Mouse (Mus musculus): ENCODE measurements at regions not wholly inside any gene's neighbourhood (a gene's known extent, or its start where the extent isn't known, plus 50 kb on each side); places are given as distances from the start of the nearest gene placed in this dataset.
"Not testable (repeated sequence)": the region's sequence is repeated elsewhere in the genome, so short reads cannot be mapped to it uniquely, and the experiment has no call there.

GRCm38 (mm10) chr10:53461070-53461781 lies 81.5 kb upstream of the Cep85l start:
- peaks cover 46% of the 10 kb centered on the region for H3K4me1 ChIP-seq (ENCODE audit: control insufficient read depth, insufficient read depth)
- no peaks in the 10 kb centered on the region for H3K36me3 ChIP-seq (replicated peaks; ENCODE audit: control insufficient read depth, insufficient read depth, low read length)
- 0 out of 2 replicates have a peak overlapping the region, but pooled peaks have one; percentile 12 for H3K27ac ChIP-seq (ENCODE audit: low read depth)
- WGBS, result 44% methylated on average over 7 of the region's 7 CpGs
- H3K9ac ChIP-seq (replicated peaks; ENCODE audit: low read depth, low read length), result no peak overlapping the region
- DNase-seq (ENCODE audit: low spot score), result peak; percentile 76
- no peak overlapping the region for H3K4me2 ChIP-seq (ENCODE audit: low read depth, low read length)
- H3K27me3 ChIP-seq (ENCODE audit: control insufficient read depth, insufficient read depth, low read length), result no peaks in the 10 kb centered on the region
- no peak overlapping the region for H3K4me3 ChIP-seq (ENCODE audit: low read depth, low read length)
- TF ChIP-seq EP300 (IDR thresholded peaks at IDR 0.05; ENCODE audit: low read depth) (no peak), CTCF (IDR thresholded peaks at IDR 0.05; ENCODE audit: low read depth) (peak; percentile 57)
- H3K9me3 ChIP-seq (replicated peaks; ENCODE audit: control insufficient read depth, low read length), result no peaks in the 10 kb centered on the region
- ATAC-seq (ENCODE audit: insufficient read depth, low read depth), result 0 out of 2 replicates have a peak, but pooled peaks have one; percentile 15

GRCm38 (mm10) chr10:53459706-53460105 lies 80.0 kb upstream of the Cep85l start:
- DNase-seq (ENCODE audit: low spot score); H3K9ac ChIP-seq (replicated peaks; ENCODE audit: low read depth, low read length); H3K36me3 ChIP-seq (replicated peaks; ENCODE audit: control insufficient read depth, insufficient read depth, low read length); H3K27me3 ChIP-seq (ENCODE audit: control insufficient read depth, insufficient read depth, low read length); H3K4me3 ChIP-seq (ENCODE audit: low read depth, low read length); H3K4me2 ChIP-seq (ENCODE audit: low read depth, low read length); H3K9me3 ChIP-seq (replicated peaks; ENCODE audit: control insufficient read depth, low read length); H3K27ac ChIP-seq (ENCODE audit: low read depth); ATAC-seq (ENCODE audit: insufficient read depth, low read depth): not testable (repeated sequence)
- 43% methylated on average over 1 of the region's 1 CpGs for WGBS
- H3K4me1 ChIP-seq (ENCODE audit: control insufficient read depth, insufficient read depth), result peaks cover 43% of the 10 kb centered on the region

DNA sequence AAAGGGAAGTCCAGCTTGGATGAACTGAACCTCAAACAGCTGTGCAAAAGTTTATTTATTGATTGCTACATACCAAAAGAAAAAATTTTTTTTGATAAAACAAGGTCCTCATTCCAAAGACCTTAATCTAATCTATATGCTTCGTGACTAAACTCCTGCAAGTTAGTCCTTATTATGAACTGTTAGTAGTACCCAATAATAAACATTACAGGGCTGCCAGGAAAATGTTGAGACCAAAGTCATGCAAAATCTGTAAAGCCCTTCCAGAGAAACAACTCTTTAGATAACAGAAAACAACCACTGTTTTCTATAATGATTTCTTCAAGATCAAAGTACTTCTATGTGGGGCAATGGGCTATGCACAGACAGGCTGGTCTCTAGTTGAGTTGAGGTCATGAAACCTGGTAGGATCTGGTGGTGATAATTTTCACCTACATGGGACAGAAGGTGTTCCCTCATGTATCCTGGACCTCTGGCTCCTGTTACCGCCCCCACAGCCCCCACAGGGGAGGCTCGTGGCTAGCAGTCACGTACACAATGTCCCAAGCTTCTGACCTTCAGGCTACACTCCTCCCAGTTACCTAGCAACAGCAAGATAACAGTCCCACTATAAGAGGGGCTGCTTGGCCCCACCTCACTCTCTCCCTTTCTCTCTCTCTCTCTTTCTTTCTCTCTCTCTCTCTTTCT lies 76.4 kb upstream of the Cep85l start:
- H3K4me3 ChIP-seq (ENCODE audit: low read depth, low read length), result no peak overlapping the region
- no peaks in the 10 kb centered on the region for H3K9me3 ChIP-seq (replicated peaks; ENCODE audit: control insufficient read depth, low read length)
- no peaks in the 10 kb centered on the region for H3K27me3 ChIP-seq (ENCODE audit: control insufficient read depth, insufficient read depth, low read length)
- no peak overlapping the region for H3K4me2 ChIP-seq (ENCODE audit: low read depth, low read length)
- no peaks in the 10 kb centered on the region for H3K36me3 ChIP-seq (replicated peaks; ENCODE audit: control insufficient read depth, insufficient read depth, low read length)
- TF ChIP-seq EP300 (IDR thresholded peaks at IDR 0.05; ENCODE audit: low read depth) (0 out of 2 replicates have a peak, but pooled peaks have one; percentile 26), CTCF (IDR thresholded peaks at IDR 0.05; ENCODE audit: low read depth) (no peak)
- ATAC-seq (ENCODE audit: insufficient read depth, low read depth) (peak; percentile 52), DNase-seq (ENCODE audit: low spot score) (no peak)
- H3K4me1 ChIP-seq (ENCODE audit: control insufficient read depth, insufficient read depth), result peaks cover 11% of the 10 kb centered on the region
- no peak overlapping the region for H3K27ac ChIP-seq (ENCODE audit: low read depth)
- 28% methylated on average over 4 of the region's 4 CpGs for WGBS
- H3K9ac ChIP-seq (replicated peaks; ENCODE audit: low read depth, low read length), result no peak overlapping the region

DNA sequence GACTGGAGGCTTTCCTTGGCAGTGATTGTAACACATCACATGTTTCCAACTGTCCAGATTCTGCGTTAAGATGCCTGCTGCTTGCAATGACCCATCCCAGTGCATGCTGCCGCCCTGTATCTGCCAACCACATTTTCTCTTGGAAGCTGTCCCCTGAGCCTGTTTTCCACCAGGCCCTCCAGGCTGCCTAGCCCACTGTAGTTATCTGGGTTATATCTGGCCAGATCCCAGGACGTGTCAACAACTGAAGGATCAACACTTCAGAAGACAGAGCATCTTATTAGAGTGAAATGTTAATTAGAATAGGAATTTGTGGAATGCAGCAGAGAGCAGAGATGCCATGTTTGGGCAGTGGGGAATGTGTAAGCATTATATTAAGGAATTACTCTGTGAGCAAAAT lies 65.0 kb upstream of the Cep85l start:
- Histone ChIP-seq H3K36me3 (replicated peaks; ENCODE audit: control insufficient read depth, insufficient read depth, low read length) (no peaks in the 10 kb centered on the region), H3K27ac (ENCODE audit: low read depth) (peak overlapping the region; percentile 39), H3K27me3 (ENCODE audit: control insufficient read depth, insufficient read depth, low read length) (no peaks in the 10 kb centered on the region), H3K4me3 (ENCODE audit: low read depth, low read length) (no peak overlapping the region), H3K4me2 (ENCODE audit: low read depth, low read length) (no peak overlapping the region), H3K4me1 (ENCODE audit: control insufficient read depth, insufficient read depth) (no peaks in the 10 kb centered on the region), H3K9ac (replicated peaks; ENCODE audit: low read depth, low read length) (no peak overlapping the region), H3K9me3 (replicated peaks; ENCODE audit: control insufficient read depth, low read length) (no peaks in the 10 kb centered on the region)
- WGBS, result 19% methylated on average over 3 of the region's 3 CpGs
- peak; percentile 84 for ATAC-seq (ENCODE audit: insufficient read depth, low read depth)
- peak; percentile 28 for DNase-seq (ENCODE audit: low spot score)
- TF ChIP-seq CTCF (IDR thresholded peaks at IDR 0.05; ENCODE audit: low read depth) (no peak), EP300 (IDR thresholded peaks at IDR 0.05; ENCODE audit: low read depth) (0 out of 2 replicates have a peak, but pooled peaks have one; percentile 71)

DNA sequence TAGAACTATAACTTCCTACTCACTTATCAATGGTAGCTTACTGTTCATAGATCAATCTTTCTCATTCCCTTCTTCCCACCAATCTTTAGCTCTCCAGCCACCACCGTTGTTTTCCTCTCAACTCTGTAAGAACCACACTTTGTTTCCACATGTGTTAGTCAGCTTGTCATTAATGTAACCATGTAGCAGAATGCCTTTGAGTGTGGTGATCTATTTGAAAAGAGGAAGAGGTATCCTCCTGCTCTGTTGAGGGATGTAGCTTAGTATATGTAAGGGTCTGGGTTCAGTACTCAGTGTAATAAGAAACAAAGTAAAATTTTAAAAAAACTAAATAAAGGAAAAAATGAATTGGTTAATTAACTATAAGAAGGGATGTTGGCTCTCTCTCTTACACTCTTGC lies 63.7 kb upstream of the Cep85l start:
- 83% methylated on average over 1 of the region's 1 CpGs for WGBS

More for the DNA sequence above, 63.7 kb upstream of the Cep85l start:
- TF ChIP-seq EP300 (IDR thresholded peaks at IDR 0.05; ENCODE audit: low read depth) (no peak), CTCF (IDR thresholded peaks at IDR 0.05; ENCODE audit: low read depth) (no peak)
- ATAC-seq (ENCODE audit: insufficient read depth, low read depth), result no peak
- Histone ChIP-seq H3K4me3 (ENCODE audit: low read depth, low read length) (no peak overlapping the region), H3K27me3 (ENCODE audit: control insufficient read depth, insufficient read depth, low read length) (no peaks in the 10 kb centered on the region), H3K9ac (replicated peaks; ENCODE audit: low read depth, low read length) (no peak overlapping the region), H3K36me3 (replicated peaks; ENCODE audit: control insufficient read depth, insufficient read depth, low read length) (no peaks in the 10 kb centered on the region), H3K4me1 (ENCODE audit: control insufficient read depth, insufficient read depth) (no peaks in the 10 kb centered on the region), H3K27ac (ENCODE audit: low read depth) (no peak overlapping the region), H3K9me3 (replicated peaks; ENCODE audit: control insufficient read depth, low read length) (no peaks in the 10 kb centered on the region), H3K4me2 (ENCODE audit: low read depth, low read length) (no peak overlapping the region)
- no peak for DNase-seq (ENCODE audit: low spot score)
